Mouse (Mus musculus) cerebellum, adult 2 months (tissue): ENCODE measurements around the gene Asb16.

Experiments
- CTCF ChIP-seq: fragments of 200-500 bp; IDR thresholded peaks from 2 replicates; pipeline ENCODE4 v1.5.1; 2011; ENCODE audit warnings: low read depth, mild to moderate bottlenecking, control low read depth, low read length, moderate library complexity, borderline replicate concordance; ENCODE audit not compliant: insufficient read depth
- POLR2A ChIP-seq: fragments of 200-500 bp; IDR thresholded peaks from 2 replicates; pipeline ENCODE4 v1.6.1; 2011; ENCODE audit warnings: low read length, control low read depth, borderline replicate concordance; ENCODE audit not compliant: insufficient read depth

GRCm38 (mm10) chr11:102221243-102221953 is 47.1 kb upstream of the Asb16 start:
- TF ChIP-seq CTCF (no peak), POLR2A (no peak)
